30 mouse cellular contexts compared by ENCODE assay signal in genomic region chr5:149869441-149869840, GRCm38 (mm10).
DNase-seq lines count a peak whose midpoint lies in the region; ATAC-seq and TF ChIP-seq lines count a peak whose summit lies in the region.
"Had no signal": no experiment of that assay in that cellular context is flagged by ENCODE, and none has a peak within 500 bp of the region (broad histone marks: within the 10 kb centered on the region; RNA-seq: fewer than 3 reads in every experiment).

No protein-coding gene starts in this region.

- H3K36me3 ChIP-seq in heart, adult 2 months (ENCODE audit: control insufficient read depth, insufficient read depth, low read length) = no peaks in the 10 kb centered on the region
- no peaks in the 10 kb centered on the region for H3K36me3 ChIP-seq in heart, embryonic 11.5 days (ENCODE audit: control insufficient read depth, insufficient read depth, low read length)
- H3K36me3 ChIP-seq in kidney, adult 2 months (ENCODE audit: control insufficient read depth, insufficient read depth, low read length) = no peaks in the 10 kb centered on the region
- H3K36me3 ChIP-seq: embryonic facial prominence, embryonic 12.5 days; forebrain, embryonic 10.5 days; forebrain, embryonic 15.5 days; heart, embryonic 15.5 days; hindbrain, embryonic 10.5 days; hindbrain, embryonic 15.5 days; limb, embryonic 13.5 days; lung, embryonic 15.5 days; midbrain, embryonic 10.5 days; midbrain, embryonic 15.5 days had no signal

- no peak overlapping the region for H3K27ac ChIP-seq in heart, adult 2 months
- H3K27ac ChIP-seq in heart, embryonic 11.5 days (ENCODE audit: low read depth, low read length) = no peak overlapping the region
- H3K27ac ChIP-seq in kidney, adult 2 months (ENCODE audit: insufficient read depth, low read depth, low read length) = no peak overlapping the region
- H3K27ac ChIP-seq: embryonic facial prominence, embryonic 12.5 days; forebrain, embryonic 10.5 days; forebrain, embryonic 15.5 days; heart, embryonic 15.5 days; hindbrain, embryonic 15.5 days; layer of hippocampus, adult 2 months; left cerebral cortex, adult 2 months; limb, embryonic 13.5 days; lung, embryonic 15.5 days; midbrain, embryonic 10.5 days; midbrain, embryonic 15.5 days had no signal

- H3K27me3 ChIP-seq in heart, adult 2 months (ENCODE audit: control insufficient read depth, insufficient read depth, low read length) = no peaks in the 10 kb centered on the region
- H3K27me3 ChIP-seq in heart, embryonic 11.5 days (ENCODE audit: control insufficient read depth, insufficient read depth, low read length) = no peaks in the 10 kb centered on the region
- H3K27me3 ChIP-seq in kidney, adult 2 months (replicated peaks; ENCODE audit: control insufficient read depth, insufficient read depth, low read length) = no peaks in the 10 kb centered on the region
- H3K27me3 ChIP-seq: embryonic facial prominence, embryonic 12.5 days; forebrain, embryonic 15.5 days; heart, embryonic 15.5 days; hindbrain, embryonic 15.5 days; limb, embryonic 13.5 days; lung, embryonic 15.5 days; midbrain, embryonic 15.5 days had no signal

- H3K9ac ChIP-seq in heart, adult 2 months (ENCODE audit: low read depth, low read length) = no peak overlapping the region
- H3K9ac ChIP-seq in heart, embryonic 11.5 days (ENCODE audit: low read depth, low read length) = no peak overlapping the region
- H3K9ac ChIP-seq: embryonic facial prominence, embryonic 12.5 days; forebrain, embryonic 15.5 days; heart, embryonic 15.5 days; hindbrain, embryonic 15.5 days; limb, embryonic 13.5 days; lung, embryonic 15.5 days; midbrain, embryonic 15.5 days had no signal

- DNase-seq in heart, adult 2 months = peak; percentile 8 to 23
- peak; percentile 28 for DNase-seq in kidney, postnatal 10 days
- DNase-seq in kidney, adult 2 months = no peak
- peak; percentile 12 for DNase-seq in gastrocnemius, postnatal 10 days
- peak; percentile 8 to 13 for DNase-seq in heart, postnatal 14 days
- no peak for DNase-seq in cerebellum, adult 9-10 months
- DNase-seq in right cerebral cortex, postnatal 36 days (ENCODE audit: low spot score in 2 of 2) = no peak
- DNase-seq: adrenal gland, postnatal 36 days; cerebellum, adult 2 months; cerebellum, postnatal 25 days; kidney, adult 8-10 months; kidney, postnatal 36 days; right cerebral cortex, adult 18-20 months; right cerebral cortex, postnatal 4 days; thymus, postnatal 4 days had no signal

- TF ChIP-seq EP300 in heart, adult 2 months (IDR thresholded peaks at IDR 0.05; ENCODE audit: insufficient read depth, low read depth, low read length) = no peak

- ATAC-seq in heart, embryonic 11.5 days (replicated peaks; ENCODE audit: insufficient number of reproducible peaks, low FRiP score, low TSS enrichment) = no peak
- ATAC-seq: CD4-positive, CD25-positive, alpha-beta regulatory T cell, adult 4 months; forebrain, embryonic 15.5 days; midbrain, embryonic 15.5 days had no signal

- H3K79me2 ChIP-seq in heart, adult 2 months (replicated peaks; ENCODE audit: control insufficient read depth, insufficient read depth, low read length) = no peaks in the 10 kb centered on the region

- no peaks in the 10 kb centered on the region for H3K4me1 ChIP-seq in heart, adult 2 months (ENCODE audit: control insufficient read depth, insufficient read depth, low read length)
- no peaks in the 10 kb centered on the region for H3K4me1 ChIP-seq in heart, embryonic 11.5 days (ENCODE audit: control insufficient read depth, insufficient read depth, low read length)
- H3K4me1 ChIP-seq in kidney, adult 2 months (ENCODE audit: control insufficient read depth, insufficient read depth, low read length) = peaks cover 8% of the 10 kb centered on the region; the same call in 1 of the 2 replicates
- H3K4me1 ChIP-seq: embryonic facial prominence, embryonic 12.5 days; forebrain, embryonic 15.5 days; heart, embryonic 15.5 days; hindbrain, embryonic 15.5 days; limb, embryonic 13.5 days; midbrain, embryonic 15.5 days had no signal

- TF ChIP-seq POLR2A in heart, adult 2 months (IDR thresholded peaks at IDR 0.05; ENCODE audit: insufficient read depth, low read depth, low read length) = no peak
- TF ChIP-seq POLR2A in kidney, adult 2 months (IDR thresholded peaks at IDR 0.05; ENCODE audit: low read depth, low read length) = no peak

- H3K4me3 ChIP-seq in heart, adult 2 months = no peak overlapping the region
- no peak overlapping the region for H3K4me3 ChIP-seq in heart, embryonic 11.5 days (ENCODE audit: low read depth, low read length)
- no peak overlapping the region for H3K4me3 ChIP-seq in kidney, adult 2 months (ENCODE audit: insufficient read depth, low read depth, low read length)
- H3K4me3 ChIP-seq: embryonic facial prominence, embryonic 12.5 days; forebrain, embryonic 10.5 days; forebrain, embryonic 15.5 days; heart, embryonic 15.5 days; hindbrain, embryonic 10.5 days; hindbrain, embryonic 15.5 days; layer of hippocampus, adult 2 months; left cerebral cortex, adult 2 months; limb, embryonic 13.5 days; lung, embryonic 15.5 days; midbrain, embryonic 10.5 days; midbrain, embryonic 15.5 days had no signal

- H3K4me2 ChIP-seq in heart, embryonic 11.5 days = no peak overlapping the region
- H3K4me2 ChIP-seq: embryonic facial prominence, embryonic 12.5 days; forebrain, embryonic 15.5 days; heart, embryonic 15.5 days; hindbrain, embryonic 15.5 days; limb, embryonic 13.5 days; liver, embryonic 11.5 days; lung, embryonic 15.5 days; midbrain, embryonic 15.5 days had no signal

- H3K9me3 ChIP-seq in heart, embryonic 11.5 days (replicated peaks; ENCODE audit: control insufficient read depth, low read length) = no peaks in the 10 kb centered on the region
- H3K9me3 ChIP-seq: embryonic facial prominence, embryonic 12.5 days; forebrain, embryonic 10.5 days; forebrain, embryonic 15.5 days; heart, embryonic 15.5 days; hindbrain, embryonic 10.5 days; hindbrain, embryonic 15.5 days; limb, embryonic 13.5 days; lung, embryonic 15.5 days; midbrain, embryonic 10.5 days; midbrain, embryonic 15.5 days had no signal

- TF ChIP-seq CTCF in heart, adult 2 months (IDR thresholded peaks at IDR 0.05) = no peak
- no peak for TF ChIP-seq CTCF in kidney, adult 2 months (conservative IDR thresholded peaks at IDR 0.05; ENCODE audit: insufficient read depth, insufficient read length, low read depth, low read length)

- WGBS in heart, adult 2 months = 58% methylated on average over 5 of the region's 5 CpGs
- WGBS in heart, embryonic 11.5 days (ENCODE audit: insufficient replicate concordance) = 79% methylated on average over 5 of the region's 5 CpGs
- 59% methylated on average over 5 of the region's 5 CpGs for WGBS in kidney, adult 2 months

- intact Hi-C loops in heart, adult 2 months (cut with DNase I) = no loop called here
- intact Hi-C loops in heart, postnatal 14 days (cut with DNase I) = loop anchor here (5.0 kb wide), 1 partner anchor 58 kb away; no protein-coding TSS in a partner anchor

Comparison
In these comparisons a context has a peak if more than half of its experiments do, and no peak if none do; other contexts are left out.
1. DNase-seq: peak in heart, adult 2 months (2 of 2), kidney, postnatal 10 days (single experiment), gastrocnemius, postnatal 10 days (single experiment) and heart, postnatal 14 days (2 of 2); none in kidney, adult 2 months (single experiment), cerebellum, adult 9-10 months (single experiment) and right cerebral cortex, postnatal 36 days (0 of 2).